Mouse (Mus musculus): ENCODE results near the gene Plekhg5. TPM values are rescaled to one million over a fixed set of nuclear protein-coding genes. Genes with fewer than 3 reads are reported as not detected.
A peak's percentile ranks its signal among the peaks of the same experiment; 100 is the strongest.

Gene Plekhg5
- total RNA-seq, 2 experiments from 2014 or later: 17.1 to 20.1 TPM

- DNase-seq: no peak
These were observed 79.2 kb downstream of the Plekhg5 start for GRCm38 (mm10) chr4:152151451-152151965.

DNA sequence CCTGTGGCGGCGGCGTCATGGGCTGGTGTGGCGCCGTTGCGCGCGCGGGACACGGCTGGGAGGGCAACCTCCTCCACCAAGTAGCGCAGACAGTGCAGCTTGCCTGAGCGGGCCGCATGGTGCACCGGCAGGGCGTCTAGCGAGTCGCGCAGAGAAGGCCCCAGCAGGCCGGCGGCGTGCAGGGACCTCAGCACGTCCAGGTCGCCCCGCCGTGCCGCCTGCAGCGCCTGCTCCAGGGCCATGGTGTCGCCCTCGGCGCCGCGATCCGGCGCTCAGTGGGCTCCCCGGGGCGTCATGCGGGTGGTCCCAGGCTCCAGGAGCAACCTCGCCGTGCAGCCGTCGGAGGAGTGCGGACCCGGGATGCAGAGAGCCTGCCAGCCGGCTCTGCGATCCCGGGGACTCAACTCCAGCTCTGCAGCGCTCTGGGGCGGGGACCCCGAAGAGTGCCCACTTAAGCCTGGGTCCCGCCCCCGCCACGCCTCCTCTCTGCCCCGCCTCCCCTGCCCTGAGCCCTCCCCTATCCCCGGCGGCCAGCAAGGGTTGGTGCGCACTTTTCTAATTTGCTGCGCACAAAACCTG is 79.8 kb downstream of the Plekhg5 start, which contains the start of gene Espn:
Gene Espn, minus strand, starts transcription at position 406 of the 579 bp plus-strand sequence.
- peak; percentile 78 for DNase-seq

- peak; percentile 92 for DNase-seq
These were observed 81.5 kb downstream of the Plekhg5 start for GRCm38 (mm10) chr4:152153771-152154177.

- no peak for DNase-seq
These were observed 82.7 kb downstream of the Plekhg5 start for GRCm38 (mm10) chr4:152155019-152155418.

DNA sequence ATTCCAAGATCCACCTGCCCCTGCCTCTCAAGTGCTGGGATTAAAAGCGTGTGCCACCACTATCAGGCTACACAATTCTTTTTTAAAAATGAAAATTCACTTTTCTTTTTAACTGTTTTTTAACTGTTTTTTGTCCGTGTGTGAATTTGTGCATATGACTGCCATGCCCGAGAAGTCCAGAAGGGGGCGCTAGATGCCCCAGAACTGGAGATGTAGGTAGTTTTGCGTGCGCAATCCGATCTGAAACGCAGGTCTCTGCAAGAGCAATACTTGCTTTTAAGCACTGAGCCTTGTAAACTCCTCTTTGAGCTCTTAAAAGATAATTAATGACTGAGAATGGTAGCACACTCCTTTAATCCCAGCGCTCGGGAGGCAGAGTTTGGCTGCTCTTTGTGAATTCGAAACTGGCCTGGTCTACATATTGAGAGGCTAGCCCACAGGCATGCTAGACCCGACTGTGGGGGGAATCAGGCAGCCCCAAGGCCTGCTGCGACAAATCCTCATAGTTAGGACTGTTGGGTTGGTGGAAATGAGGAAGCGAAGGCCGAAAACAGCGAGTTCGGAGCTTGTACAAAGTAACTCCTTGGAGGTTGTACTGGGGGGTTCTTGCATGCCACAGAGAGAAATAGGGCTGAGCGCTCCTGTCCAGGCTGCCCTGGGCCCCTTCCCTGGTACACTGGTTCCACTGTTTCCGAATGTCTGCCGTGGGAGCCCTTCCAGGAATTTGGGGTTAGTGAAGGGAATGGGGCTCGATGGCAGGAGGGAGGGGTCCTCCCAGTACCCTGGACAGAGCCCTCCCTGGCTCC is 85.7 kb downstream of the Plekhg5 start:
- peak; percentile 56 for DNase-seq

DNA sequence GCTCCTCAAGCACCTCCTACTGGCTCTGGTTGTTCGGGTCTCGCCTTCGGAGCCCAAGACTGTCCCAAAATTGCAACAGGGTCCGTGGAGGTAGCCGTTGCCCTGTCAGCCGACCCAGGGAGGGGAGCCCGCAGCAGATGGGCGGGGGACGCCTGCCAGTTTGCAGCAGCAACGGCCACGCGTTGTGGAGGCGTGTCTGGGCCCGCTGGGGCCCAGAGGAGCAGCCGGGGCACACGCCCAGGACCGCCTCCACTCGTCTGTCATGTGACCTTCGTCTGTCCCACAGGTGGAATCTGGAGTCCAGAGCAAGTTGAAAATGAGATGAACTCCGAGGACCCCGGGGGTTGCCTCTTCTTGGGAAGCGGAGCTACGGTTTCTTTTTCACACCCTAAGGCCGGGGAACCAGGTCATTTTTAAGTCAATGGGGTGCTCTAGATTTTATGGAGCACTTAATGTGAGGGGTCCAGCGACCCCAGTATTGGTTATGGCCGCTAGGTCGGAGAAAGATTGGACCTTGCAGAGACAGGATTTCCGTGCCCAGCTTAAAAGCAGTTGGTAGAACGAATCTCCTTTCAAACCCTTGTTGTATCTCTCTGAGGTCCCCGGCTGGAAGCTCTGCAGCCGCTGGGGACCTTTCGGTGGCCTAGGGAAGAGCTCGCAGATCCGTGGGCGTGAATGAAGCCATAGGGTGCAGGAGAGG is 86.4 kb downstream of the Plekhg5 start, which contains the start of gene Hes2:
Gene Hes2, plus strand, starts transcription at position 283 of the 700 bp plus-strand sequence.
- DNase-seq: peak; percentile 38

- DNase-seq: peak; percentile 17
These were observed 87.0 kb downstream of the Plekhg5 start for GRCm38 (mm10) chr4:152159285-152159678.

GRCm38 (mm10) chr4:152160748-152161147 is 88.5 kb downstream of the Plekhg5 start:
- DNase-seq: no peak

- no peak for DNase-seq
These were observed 89.3 kb downstream of the Plekhg5 start for GRCm38 (mm10) chr4:152161601-152162000.

DNA sequence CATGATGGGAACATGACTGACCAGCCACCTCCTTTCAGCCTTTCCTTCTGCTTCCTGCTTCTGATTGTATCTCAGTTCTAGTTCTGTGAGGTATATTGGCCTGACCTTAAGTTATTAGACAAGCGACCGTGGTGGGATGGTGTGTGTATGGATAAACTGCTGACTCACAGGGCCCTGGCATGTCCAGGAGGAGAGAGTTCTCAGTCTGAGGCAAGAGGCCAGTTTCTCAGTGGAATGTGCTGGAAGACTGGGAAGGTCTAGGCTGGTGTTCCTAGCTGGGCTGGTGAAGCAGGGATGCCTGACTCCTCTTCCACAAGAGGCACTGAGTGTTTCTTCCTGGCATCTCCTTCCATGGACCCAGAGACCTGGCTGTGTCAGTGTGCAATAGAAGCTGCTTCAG is 90.5 kb downstream of the Plekhg5 start:
- DNase-seq: no peak

Other genes starting within 250 kb of the Plekhg5 start
- 10 to 100 TPM; 46.3 to 50.3 TPM for gene Camta1, start 210.6 kb upstream of the Plekhg5 start, total RNA-seq (2021)
- gene Dnajc11, start 138.8 kb upstream of the Plekhg5 start, total RNA-seq (2021): 100 to 1,000 TPM in 1 of 2 experiments, 10 to 100 TPM in 1; 99.3 to 120 TPM
- 10 to 100 TPM; 15.3 to 27.0 TPM for gene Thap3, start 83.5 kb upstream of the Plekhg5 start, total RNA-seq (2021)
- gene Phf13, start 76.2 kb upstream of the Plekhg5 start, total RNA-seq (2021): 10 to 100 TPM; 16.4 to 17.8 TPM
- gene Klhl21, start 63.7 kb upstream of the Plekhg5 start, total RNA-seq (2021): 10 to 100 TPM; 17.8 to 21.4 TPM
- 1 to 10 TPM; 7.2 to 9.6 TPM for gene Zbtb48, start 44.8 kb upstream of the Plekhg5 start, total RNA-seq (2021)
- gene Tas1r1, start 33.9 kb upstream of the Plekhg5 start, total RNA-seq (2021): not detected
- gene Nol9, start 33.2 kb upstream of the Plekhg5 start, total RNA-seq (2021): 10 to 100 TPM; 20.1 to 20.3 TPM
- gene Tnfrsf25, start 43.4 kb downstream of the Plekhg5 start, total RNA-seq (2021): 1 to 10 TPM; 1.9 to 4.3 TPM
- gene Espn, start 79.9 kb downstream of the Plekhg5 start, total RNA-seq (2021): 1 to 10 TPM; 1.2 to 1.3 TPM
- gene Hes2, start 86.4 kb downstream of the Plekhg5 start, total RNA-seq (2021): not detected
- gene Acot7, start 105.6 kb downstream of the Plekhg5 start, total RNA-seq (2021): 10 to 100 TPM; 33.2 to 38.0 TPM
- gene Gpr153, start 201.7 kb downstream of the Plekhg5 start, total RNA-seq (2021): 10 to 100 TPM; 11.2 to 11.8 TPM
- gene Hes3, start 219.2 kb downstream of the Plekhg5 start, total RNA-seq (2021): not detected
- gene Icmt, start 224.7 kb downstream of the Plekhg5 start, total RNA-seq (2021): 10 to 100 TPM; 30.4 to 31.6 TPM
- gene Rnf207, start 246.5 kb downstream of the Plekhg5 start, total RNA-seq (2021): under 1 TPM in 1 of 2 experiments, not detected in 1; 0.70 TPM